In genomic region chr15:101536054-101536850, GRCm38 (mm10) we compare ENCODE assay signal across 20 mouse cellular contexts. TPM values are rescaled to one million over a fixed set of nuclear protein-coding genes. Genes with fewer than 3 reads are reported as not detected.
DNase-seq lines count a peak whose midpoint lies in the region; ATAC-seq and TF ChIP-seq lines count a peak whose summit lies in the region.
"Had no signal": no experiment of that assay in that cellular context is flagged by ENCODE, and none has a peak within 500 bp of the region (broad histone marks: within the 10 kb centered on the region; RNA-seq: fewer than 3 reads in every experiment).

No protein-coding gene starts in this region.

- no peaks in the 10 kb centered on the region for H3K9me3 ChIP-seq in kidney, embryonic 16.5 days (ENCODE audit: low read length)
- H3K9me3 ChIP-seq in neural tube, embryonic 13.5 days = no peaks in the 10 kb centered on the region
- H3K9me3 ChIP-seq in neural tube, embryonic 14.5 days (ENCODE audit: control insufficient read depth, low read length) = no peaks in the 10 kb centered on the region
- H3K9me3 ChIP-seq: forebrain, embryonic 10.5 days had no signal

- CTCF ChIA-PET in Patski (lab: Charles Lee) = no interaction called here

- no peak for TF ChIP-seq CTCF in Patski (IDR thresholded peaks at IDR 0.05)

- POLR2A ChIA-PET in Patski (lab: Charles Lee) = no interaction called here

- H3K36me3 ChIP-seq in kidney, embryonic 16.5 days (ENCODE audit: insufficient read depth, low read length) = no peaks in the 10 kb centered on the region
- H3K36me3 ChIP-seq in neural tube, embryonic 13.5 days = no peaks in the 10 kb centered on the region
- no peaks in the 10 kb centered on the region for H3K36me3 ChIP-seq in neural tube, embryonic 14.5 days (ENCODE audit: control insufficient read depth, insufficient read depth, low read length)
- H3K36me3 ChIP-seq: forebrain, embryonic 10.5 days had no signal

- H3K9ac ChIP-seq in kidney, embryonic 16.5 days (replicated peaks; ENCODE audit: low read length) = no peak overlapping the region
- H3K9ac ChIP-seq in neural tube, embryonic 13.5 days = no peak overlapping the region
- no peak overlapping the region for H3K9ac ChIP-seq in neural tube, embryonic 14.5 days (replicated peaks; ENCODE audit: low read depth, low read length)

- intact Hi-C loops in heart, postnatal 14 days (cut with DNase I) = loop anchor here (5.0 kb wide), 1 partner anchor 436 kb away; no protein-coding TSS in a partner anchor

- H3K27me3 ChIP-seq in kidney, embryonic 16.5 days (ENCODE audit: insufficient read depth, low read length) = no peaks in the 10 kb centered on the region
- no peaks in the 10 kb centered on the region for H3K27me3 ChIP-seq in neural tube, embryonic 13.5 days
- no peaks in the 10 kb centered on the region for H3K27me3 ChIP-seq in Patski
- no peaks in the 10 kb centered on the region for H3K27me3 ChIP-seq in neural tube, embryonic 14.5 days (ENCODE audit: control insufficient read depth, insufficient read depth, low read length)

- in situ Hi-C loops in Patski (cut with MboI; ENCODE audit: low pct_unique_long_range_greater_than_20kb) = no loop called here

- H3K4me3 ChIP-seq in kidney, embryonic 16.5 days (ENCODE audit: low read length) = no peak overlapping the region
- H3K4me3 ChIP-seq in neural tube, embryonic 13.5 days = no peak overlapping the region
- no peak overlapping the region for H3K4me3 ChIP-seq in neural tube, embryonic 14.5 days (ENCODE audit: low read depth, low read length)
- H3K4me3 ChIP-seq: forebrain, embryonic 10.5 days had no signal

- DNase-seq in kidney, adult 9 months = no peak
- DNase-seq in neural tube, embryonic 10.5 days (ENCODE audit: extremely low spot score, low spot score) = no peak
- peak; percentile 44 for DNase-seq in Patski (ENCODE audit: low read depth, low spot score)
- no peak for DNase-seq in thymus, adult 18-20 months
- no peak for DNase-seq in heart, postnatal 14 days
- DNase-seq: cerebellum, adult 2 months; embryo, embryonic 11 days; heart, adult 18-20 months; heart, postnatal 36 days; lung, postnatal 14 days had no signal

- 34% methylated on average over 9 of the region's 9 CpGs for WGBS in kidney, embryonic 16.5 days
- 67% methylated on average over 9 of the region's 9 CpGs for WGBS in neural tube, embryonic 13.5 days
- WGBS in neural tube, embryonic 14.5 days = 63% methylated on average over 9 of the region's 9 CpGs

- ATAC-seq in kidney, embryonic 16.5 days (ENCODE audit: low FRiP score, low TSS enrichment) = peak; percentile 79
- ATAC-seq in neural tube, embryonic 13.5 days (ENCODE audit: low read depth) = peak; percentile 53; the same call in 1 of the 2 replicates
- peak; percentile 37 for ATAC-seq in Patski
- ATAC-seq in neural tube, embryonic 14.5 days (ENCODE audit: low read depth) = peak; percentile 58; the same call in 1 of the 2 replicates
- ATAC-seq: inflammation-experienced regulatory T-cells, adult 6 months had no signal

- peaks cover 14% of the 10 kb centered on the region; the same call in 1 of the 2 replicates for H3K4me1 ChIP-seq in kidney, embryonic 16.5 days (ENCODE audit: insufficient read depth, low read length)
- peaks cover 8% of the 10 kb centered on the region for H3K4me1 ChIP-seq in neural tube, embryonic 13.5 days (replicated peaks)
- H3K4me1 ChIP-seq in neural tube, embryonic 14.5 days (ENCODE audit: control insufficient read depth, insufficient read depth, low read length) = no peaks in the 10 kb centered on the region

- no peak overlapping the region for H3K4me2 ChIP-seq in kidney, embryonic 16.5 days (replicated peaks; ENCODE audit: low read depth, low read length)
- H3K4me2 ChIP-seq in neural tube, embryonic 13.5 days = no peak overlapping the region
- no peak overlapping the region for H3K4me2 ChIP-seq in neural tube, embryonic 14.5 days (ENCODE audit: low read depth, low read length)
- H3K4me2 ChIP-seq: midbrain, embryonic 11.5 days had no signal

- no peak overlapping the region for H3K27ac ChIP-seq in kidney, embryonic 16.5 days (ENCODE audit: low read length)
- no peak overlapping the region for H3K27ac ChIP-seq in neural tube, embryonic 13.5 days (replicated peaks)
- no peak overlapping the region for H3K27ac ChIP-seq in neural tube, embryonic 14.5 days (ENCODE audit: low read depth, low read length)
- H3K27ac ChIP-seq: forebrain, embryonic 10.5 days had no signal

RNA-seq across cellular contexts. Expression of gene Krt84, which starts 3.6 kb away (rescaled TPM):
- polyA plus RNA-seq in kidney, embryonic 16.5 days (2015; fragmentation: Nextera tagmentation; extraction: Ambion mirVana) = not detected in 2 replicates
- polyA plus RNA-seq in neural tube, embryonic 13.5 days (2015; fragmentation: Nextera tagmentation; extraction: Ambion mirVana) = not detected in 2 replicates
- polyA plus RNA-seq in Patski (2021) = not detected
- 0.11 TPM in 1 of 2 replicates, not detected in the other for polyA plus RNA-seq in neural tube, embryonic 14.5 days (2014; fragmentation: Nextera tagmentation; extraction: Ambion mirVana)
- under 1 TPM in 1 of 2 experiments, not detected in 1; 0.15 TPM for total RNA-seq in heart, postnatal 14 days (2021)
- total RNA-seq: heart, adult 18-20 months; heart, postnatal 36 days; layer of hippocampus, adult 18-20 months; left cerebral cortex, postnatal 10 days; liver, adult 2 months had no signal
- polyA plus RNA-seq: brain, embryonic 14.5 days; cerebellum, adult 2 months; forebrain, embryonic 10.5 days; inflammation-experienced regulatory T-cells, adult 6 months; liver, adult 2 months; midbrain, embryonic 11.5 days had no signal

RNA-seq across cellular contexts. Expression of gene Krt82, which starts 14.2 kb away (rescaled TPM):
- not detected in 2 replicates for polyA plus RNA-seq in kidney, embryonic 16.5 days (2015; fragmentation: Nextera tagmentation; extraction: Ambion mirVana)
- not detected in 2 replicates for polyA plus RNA-seq in neural tube, embryonic 13.5 days (2015; fragmentation: Nextera tagmentation; extraction: Ambion mirVana)
- polyA plus RNA-seq in Patski (2021) = not detected
- not detected in 2 replicates for polyA plus RNA-seq in neural tube, embryonic 14.5 days (2014; fragmentation: Nextera tagmentation; extraction: Ambion mirVana)
- not detected for total RNA-seq in heart, postnatal 14 days (2021)
- total RNA-seq: heart, adult 18-20 months; heart, postnatal 36 days; layer of hippocampus, adult 18-20 months; left cerebral cortex, postnatal 10 days; liver, adult 2 months had no signal
- polyA plus RNA-seq: brain, embryonic 14.5 days; cerebellum, adult 2 months; forebrain, embryonic 10.5 days; inflammation-experienced regulatory T-cells, adult 6 months; liver, adult 2 months; midbrain, embryonic 11.5 days had no signal

RNA-seq across cellular contexts. Expression of gene Gm49425, which starts 19.2 kb away (rescaled TPM):
- not detected in 2 replicates for polyA plus RNA-seq in kidney, embryonic 16.5 days (2015; fragmentation: Nextera tagmentation; extraction: Ambion mirVana)
- polyA plus RNA-seq in neural tube, embryonic 13.5 days (2015; fragmentation: Nextera tagmentation; extraction: Ambion mirVana) = not detected in 2 replicates
- not detected for polyA plus RNA-seq in Patski (2021)
- polyA plus RNA-seq in neural tube, embryonic 14.5 days (2014; fragmentation: Nextera tagmentation; extraction: Ambion mirVana) = 0.29 TPM in 1 of 2 replicates, not detected in the other
- total RNA-seq in heart, postnatal 14 days (2021) = not detected
- total RNA-seq: heart, adult 18-20 months; heart, postnatal 36 days; layer of hippocampus, adult 18-20 months; left cerebral cortex, postnatal 10 days; liver, adult 2 months had no signal
- polyA plus RNA-seq: brain, embryonic 14.5 days; cerebellum, adult 2 months; forebrain, embryonic 10.5 days; inflammation-experienced regulatory T-cells, adult 6 months; liver, adult 2 months; midbrain, embryonic 11.5 days had no signal

RNA-seq across cellular contexts. Expression of gene Krt90, which starts 26.5 kb away (rescaled TPM):
- polyA plus RNA-seq in kidney, embryonic 16.5 days (2015; fragmentation: Nextera tagmentation; extraction: Ambion mirVana) = 0.10 and 0.15 TPM in 2 replicates
- polyA plus RNA-seq in neural tube, embryonic 13.5 days (2015; fragmentation: Nextera tagmentation; extraction: Ambion mirVana) = 0.17 TPM in 1 of 2 replicates, not detected in the other
- 0.27 TPM for polyA plus RNA-seq in Patski (2021)
- polyA plus RNA-seq in neural tube, embryonic 14.5 days (2014; fragmentation: Nextera tagmentation; extraction: Ambion mirVana) = 0.13 TPM in 2 replicates
- under 1 TPM in 1 of 2 experiments, not detected in 1; 0.14 TPM for total RNA-seq in heart, postnatal 14 days (2021)
- total RNA-seq: heart, adult 18-20 months; heart, postnatal 36 days; layer of hippocampus, adult 18-20 months; left cerebral cortex, postnatal 10 days; liver, adult 2 months had no signal
- polyA plus RNA-seq: inflammation-experienced regulatory T-cells, adult 6 months; liver, adult 2 months had no signal

RNA-seq across cellular contexts. Expression of gene Krt75, which starts 37.5 kb away (rescaled TPM):
- 0.27 and 0.32 TPM in 2 replicates for polyA plus RNA-seq in kidney, embryonic 16.5 days (2015; fragmentation: Nextera tagmentation; extraction: Ambion mirVana)
- 0.07 and 0.08 TPM in 2 replicates for polyA plus RNA-seq in neural tube, embryonic 13.5 days (2015; fragmentation: Nextera tagmentation; extraction: Ambion mirVana)
- polyA plus RNA-seq in Patski (2021) = not detected
- polyA plus RNA-seq in neural tube, embryonic 14.5 days (2014; fragmentation: Nextera tagmentation; extraction: Ambion mirVana) = 0.08 TPM in 1 of 2 replicates, not detected in the other
- not detected for total RNA-seq in heart, postnatal 14 days (2021)
- total RNA-seq: heart, adult 18-20 months; heart, postnatal 36 days; layer of hippocampus, adult 18-20 months; left cerebral cortex, postnatal 10 days; liver, adult 2 months had no signal
- polyA plus RNA-seq: cerebellum, adult 2 months; forebrain, embryonic 10.5 days; liver, adult 2 months; midbrain, embryonic 11.5 days had no signal
